Mouse (Mus musculus): ENCODE measurements at regions not wholly inside any gene's neighbourhood (a gene's known extent, or its start where the extent isn't known, plus 50 kb on each side); places are given as distances from the start of the nearest gene placed in this dataset.

DNA sequence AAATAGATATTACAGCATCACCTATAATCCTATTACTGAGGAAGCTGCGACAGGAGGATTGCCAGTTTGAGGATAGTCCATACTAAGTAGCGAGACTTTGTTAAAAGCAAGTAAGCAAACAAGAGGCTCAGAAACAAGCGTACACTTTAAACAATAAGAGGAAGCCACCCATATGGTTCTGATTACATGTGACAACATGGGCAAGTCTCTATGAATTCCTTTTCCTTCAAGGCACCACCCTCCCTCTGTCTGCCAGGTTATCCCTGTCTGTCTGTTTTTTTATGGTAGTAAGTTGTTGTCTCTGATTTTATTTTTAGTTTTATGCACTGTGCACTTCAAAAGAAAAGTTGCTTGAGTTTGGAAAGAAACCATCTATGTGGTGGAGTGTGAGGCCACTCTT is 76.8 kb upstream of the Tars start:
- no peak for TF ChIP-seq CTCF (IDR thresholded peaks at IDR 0.05; ENCODE audit: borderline replicate concordance, extremely low read depth, insufficient read depth, insufficient read length)
- no peak for TF ChIP-seq POLR2A (IDR thresholded peaks at IDR 0.05; ENCODE audit: borderline replicate concordance, extremely low read depth, insufficient read depth, insufficient read length, poor library complexity, severe bottlenecking)
